Mouse (Mus musculus): ENCODE results near the gene Ccdc148. TPM values are rescaled to one million over a fixed set of nuclear protein-coding genes. Genes with fewer than 3 reads are reported as not detected.
A peak's percentile ranks its signal among the peaks of the same experiment; 100 is the strongest.

Gene Ccdc148
- polyA plus RNA-seq, 1 experiment from 2014 or later: 2.7 TPM

DNA sequence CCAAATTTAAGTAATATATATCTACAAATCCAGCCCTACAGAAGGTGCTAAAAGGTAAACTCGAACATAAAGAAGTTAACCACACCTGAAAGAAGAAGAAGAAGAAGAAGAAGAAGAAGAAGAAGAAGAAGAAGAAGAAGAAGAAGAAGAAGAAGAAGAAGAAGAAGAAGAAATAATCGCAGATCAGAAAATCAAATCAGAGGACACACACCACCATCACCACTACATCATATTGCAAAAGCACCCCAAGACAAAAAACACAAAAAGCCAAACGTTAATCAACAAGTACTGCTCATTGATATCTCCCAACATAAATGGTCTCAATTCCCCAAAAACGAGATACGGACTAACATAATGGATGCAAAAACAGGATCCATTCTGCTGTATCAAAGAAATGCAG is 301.3 kb downstream of the Ccdc148 start, which contains the start of gene Gm11099:
TSS of gene Gm11099 (plus strand) at position 301 of the 400 bp plus-strand sequence.
- H3K27ac ChIP-seq (replicated peaks; ENCODE audit: low read depth, low read length): no peak within 1 kb of the TSS
- DNase-seq (no peak), ATAC-seq (ENCODE audit: low FRiP score, low TSS enrichment) (no peak)
- H3K4me2 ChIP-seq (ENCODE audit: low read length): no peak within 1 kb of the TSS
- no peak within 1 kb of the TSS for H3K9ac ChIP-seq (replicated peaks; ENCODE audit: low read length)
- WGBS: 89% methylated on average over 5 of the region's 5 CpGs
- no peak within 1 kb of the TSS for H3K4me3 ChIP-seq (replicated peaks; ENCODE audit: low read depth, low read length)
- no peaks in the 10 kb centered on the region for H3K9me3 ChIP-seq (ENCODE audit: control insufficient read depth, low read length)
- no peaks in the 10 kb centered on the region for H3K27me3 ChIP-seq (ENCODE audit: control insufficient read depth, insufficient read depth, low read length)
- H3K4me1 ChIP-seq (ENCODE audit: control insufficient read depth, insufficient read depth, low read length): no peaks in the 10 kb centered on the region
- no peaks in the 10 kb centered on the region for H3K36me3 ChIP-seq (ENCODE audit: control insufficient read depth, insufficient read depth, low read length)

DNA sequence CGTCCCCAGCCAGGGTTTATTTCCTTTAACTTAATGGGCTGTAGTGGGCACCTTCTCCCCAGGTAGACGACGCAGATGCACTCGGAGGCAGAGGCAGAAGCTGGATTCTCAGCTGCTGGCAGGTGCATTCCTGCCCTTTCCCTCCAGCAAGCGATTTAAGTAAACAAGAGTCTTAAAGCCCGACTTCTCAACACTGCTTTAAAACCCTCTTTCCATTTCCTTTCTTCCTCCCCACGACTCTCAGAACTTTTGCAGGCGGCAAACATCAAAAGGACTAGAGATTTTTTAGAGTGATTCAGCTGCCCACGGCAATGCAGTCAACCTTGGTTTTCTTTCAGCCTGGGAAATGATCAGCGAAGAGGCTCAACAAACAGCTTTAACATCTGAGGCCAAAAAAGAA is 316.0 kb downstream of the Ccdc148 start:
- Histone ChIP-seq H3K27ac (replicated peaks; ENCODE audit: low read depth, low read length) (no peak overlapping the region), H3K4me2 (ENCODE audit: low read length) (no peak overlapping the region), H3K36me3 (ENCODE audit: control insufficient read depth, insufficient read depth, low read length) (no peaks in the 10 kb centered on the region), H3K9me3 (ENCODE audit: control insufficient read depth, low read length) (0 out of 2 replicates have a peak, but pooled peaks cover 4% of the 10 kb centered on the region), H3K4me3 (replicated peaks; ENCODE audit: low read depth, low read length) (no peak overlapping the region), H3K4me1 (ENCODE audit: control insufficient read depth, insufficient read depth, low read length) (no peaks in the 10 kb centered on the region), H3K27me3 (ENCODE audit: control insufficient read depth, insufficient read depth, low read length) (no peaks in the 10 kb centered on the region), H3K9ac (replicated peaks; ENCODE audit: low read length) (no peak overlapping the region)
- DNase-seq (peak; percentile 60), ATAC-seq (ENCODE audit: low FRiP score, low TSS enrichment) (no peak)
- WGBS: 25% methylated on average over 10 of the region's 10 CpGs

DNA sequence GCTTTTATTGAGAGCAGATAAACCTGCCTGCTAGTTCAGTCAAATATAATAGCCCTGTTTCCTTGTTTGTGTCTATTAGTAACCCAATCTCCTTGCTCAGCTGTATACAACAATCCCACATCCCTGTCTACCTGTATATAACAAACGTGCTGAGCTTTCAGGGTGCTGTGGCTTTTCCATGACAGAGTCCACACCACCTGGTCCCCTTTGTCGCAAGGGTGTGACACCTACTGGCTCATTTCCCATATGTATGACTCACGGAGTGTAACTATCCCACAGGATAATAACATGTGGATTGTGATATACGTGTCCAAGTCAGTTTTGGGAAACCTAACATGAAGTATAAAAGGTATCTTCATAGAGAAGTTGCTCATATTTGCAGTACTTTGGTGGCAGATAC is 318.0 kb downstream of the Ccdc148 start:
- 94% methylated on average over 4 of the region's 4 CpGs for WGBS
- 0 out of 2 replicates have a peak, but pooled peaks cover 4% of the 10 kb centered on the region for H3K9me3 ChIP-seq (ENCODE audit: control insufficient read depth, low read length)
- H3K4me1 ChIP-seq (ENCODE audit: control insufficient read depth, insufficient read depth, low read length): no peaks in the 10 kb centered on the region
- no peak overlapping the region for H3K4me2 ChIP-seq (ENCODE audit: low read length)
- H3K36me3 ChIP-seq (ENCODE audit: control insufficient read depth, insufficient read depth, low read length): no peaks in the 10 kb centered on the region
- H3K27me3 ChIP-seq (ENCODE audit: control insufficient read depth, insufficient read depth, low read length): no peaks in the 10 kb centered on the region
- ATAC-seq (ENCODE audit: low FRiP score, low TSS enrichment): no peak
- DNase-seq: no peak
- no peak overlapping the region for H3K4me3 ChIP-seq (replicated peaks; ENCODE audit: low read depth, low read length)
- no peak overlapping the region for H3K27ac ChIP-seq (replicated peaks; ENCODE audit: low read depth, low read length)
- H3K9ac ChIP-seq (replicated peaks; ENCODE audit: low read length): no peak overlapping the region

DNA sequence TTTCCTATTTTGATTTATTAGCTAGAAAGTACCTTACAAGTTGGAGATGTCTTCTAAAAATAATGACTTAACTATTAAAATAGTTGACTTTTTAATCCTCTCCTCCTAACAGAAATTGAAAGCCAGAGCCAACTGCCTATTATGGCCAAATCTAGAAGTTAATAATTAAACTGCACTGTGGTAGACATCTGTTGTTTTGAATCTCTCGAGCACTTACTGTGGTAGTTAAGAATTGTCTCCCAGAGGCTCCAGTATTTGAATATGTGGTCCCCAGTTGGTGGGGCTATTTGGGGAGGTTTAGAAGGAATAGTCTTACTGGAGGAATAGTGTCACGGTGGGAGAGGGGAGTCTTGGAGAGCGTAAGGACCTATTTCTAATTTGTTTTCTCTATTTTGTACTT is 319.5 kb downstream of the Ccdc148 start:
- DNase-seq (no peak), ATAC-seq (ENCODE audit: low FRiP score, low TSS enrichment) (no peak)
- no peaks in the 10 kb centered on the region for H3K27me3 ChIP-seq (ENCODE audit: control insufficient read depth, insufficient read depth, low read length)
- H3K4me1 ChIP-seq (ENCODE audit: control insufficient read depth, insufficient read depth, low read length): no peaks in the 10 kb centered on the region
- 86% methylated on average over 3 of the region's 3 CpGs for WGBS
- no peak overlapping the region for H3K4me3 ChIP-seq (replicated peaks; ENCODE audit: low read depth, low read length)
- 0 out of 2 replicates have a peak, but pooled peaks cover 4% of the 10 kb centered on the region for H3K9me3 ChIP-seq (ENCODE audit: control insufficient read depth, low read length)
- H3K9ac ChIP-seq (replicated peaks; ENCODE audit: low read length): no peak overlapping the region
- no peak overlapping the region for H3K27ac ChIP-seq (replicated peaks; ENCODE audit: low read depth, low read length)
- H3K36me3 ChIP-seq (ENCODE audit: control insufficient read depth, insufficient read depth, low read length): no peaks in the 10 kb centered on the region
- H3K4me2 ChIP-seq (ENCODE audit: low read length): no peak overlapping the region

DNA sequence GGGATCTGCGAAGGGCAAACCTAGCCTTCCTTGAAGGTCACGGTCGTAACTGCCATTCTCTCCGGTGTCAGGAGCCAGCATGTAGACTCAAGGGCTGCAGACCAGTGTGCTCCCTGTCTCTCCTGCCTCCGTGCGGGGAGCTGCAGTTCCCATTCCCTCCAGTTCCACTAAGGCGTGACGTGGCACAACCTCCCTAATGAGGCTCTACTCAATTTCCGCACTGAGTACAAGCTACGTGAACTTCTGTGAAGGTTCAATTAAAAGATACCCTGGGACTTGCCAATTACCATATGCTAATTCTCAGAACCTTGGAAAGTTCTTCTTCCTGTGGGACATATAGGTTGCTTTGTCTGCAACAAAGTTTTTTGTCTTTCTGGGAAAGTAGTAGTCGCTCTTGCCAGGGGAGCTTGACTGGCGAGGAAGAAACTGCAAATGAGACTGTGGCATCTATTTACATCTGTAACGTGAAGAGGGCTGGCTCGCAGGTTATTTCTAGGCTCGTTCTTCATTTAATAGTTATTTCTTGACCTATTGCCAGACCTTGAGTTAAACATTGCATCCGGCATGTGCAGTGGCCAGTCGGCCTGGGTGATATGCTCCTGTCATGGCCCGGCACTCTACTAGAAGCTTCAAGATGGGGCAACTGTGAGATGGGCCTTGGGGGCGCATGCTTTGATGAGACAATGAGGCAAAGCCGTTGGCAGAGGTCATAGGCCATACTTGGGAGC is 328.1 kb downstream of the Ccdc148 start:
- Histone ChIP-seq H3K27ac (replicated peaks; ENCODE audit: low read depth, low read length) (no peak overlapping the region), H3K36me3 (ENCODE audit: control insufficient read depth, insufficient read depth, low read length) (no peaks in the 10 kb centered on the region), H3K4me2 (ENCODE audit: low read length) (no peak overlapping the region), H3K9me3 (ENCODE audit: control insufficient read depth, low read length) (no peaks in the 10 kb centered on the region), H3K4me1 (ENCODE audit: control insufficient read depth, insufficient read depth, low read length) (no peaks in the 10 kb centered on the region), H3K27me3 (ENCODE audit: control insufficient read depth, insufficient read depth, low read length) (no peaks in the 10 kb centered on the region), H3K4me3 (replicated peaks; ENCODE audit: low read depth, low read length) (no peak overlapping the region), H3K9ac (replicated peaks; ENCODE audit: low read length) (no peak overlapping the region)
- WGBS: 92% methylated on average over 20 of the region's 20 CpGs
- ATAC-seq (ENCODE audit: low FRiP score, low TSS enrichment) (no peak), DNase-seq (no peak)

DNA sequence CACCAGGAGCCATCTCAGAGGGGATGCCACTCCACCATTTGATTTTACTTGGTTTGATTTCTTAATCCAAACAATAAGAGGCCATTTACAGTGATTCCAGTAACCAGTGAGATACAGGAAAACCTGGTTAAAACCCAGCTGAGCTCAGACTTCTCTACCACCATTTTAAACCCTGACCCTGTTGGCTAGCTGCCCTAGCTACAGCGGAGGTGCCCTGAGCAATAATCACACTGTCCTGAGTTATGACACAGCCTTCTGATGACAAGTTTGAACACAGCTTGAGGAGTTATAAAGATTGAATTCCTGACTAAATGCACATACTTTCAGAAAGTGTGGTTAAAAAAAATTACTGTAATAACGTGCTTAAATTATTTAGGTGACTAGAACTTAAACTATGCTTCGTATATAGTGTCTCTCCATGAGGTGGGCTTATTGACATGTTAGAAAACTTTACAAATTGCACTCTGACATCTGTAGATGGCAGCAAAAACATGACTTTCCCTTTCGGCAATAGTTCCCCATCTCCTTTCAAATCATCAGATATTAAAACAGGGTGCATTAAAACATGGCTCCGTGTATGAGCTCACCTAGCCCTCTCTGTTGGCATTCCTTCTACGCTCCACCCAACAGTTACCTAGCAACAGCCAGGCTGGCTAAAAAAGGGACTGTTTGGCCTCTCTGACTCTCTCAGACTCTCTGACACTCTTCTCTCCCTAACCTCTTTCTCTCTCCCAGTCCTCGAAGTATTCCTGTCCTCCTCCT is 330.3 kb downstream of the Ccdc148 start:
- no peak overlapping the region for H3K4me3 ChIP-seq (replicated peaks; ENCODE audit: low read depth, low read length)
- no peak overlapping the region for H3K4me2 ChIP-seq (ENCODE audit: low read length)
- WGBS: 58% methylated on average over 7 of the region's 7 CpGs
- no peaks in the 10 kb centered on the region for H3K27me3 ChIP-seq (ENCODE audit: control insufficient read depth, insufficient read depth, low read length)
- DNase-seq: peak; percentile 57
- no peak overlapping the region for H3K27ac ChIP-seq (replicated peaks; ENCODE audit: low read depth, low read length)
- no peaks in the 10 kb centered on the region for H3K36me3 ChIP-seq (ENCODE audit: control insufficient read depth, insufficient read depth, low read length)
- no peak overlapping the region for H3K9ac ChIP-seq (replicated peaks; ENCODE audit: low read length)
- H3K4me1 ChIP-seq (ENCODE audit: control insufficient read depth, insufficient read depth, low read length): no peaks in the 10 kb centered on the region
- H3K9me3 ChIP-seq (ENCODE audit: control insufficient read depth, low read length): no peaks in the 10 kb centered on the region
- no peak for ATAC-seq (ENCODE audit: low FRiP score, low TSS enrichment)

GRCm38 (mm10) chr2:58828910-58829600 is 331.4 kb downstream of the Ccdc148 start:
- Histone ChIP-seq H3K27ac (replicated peaks; ENCODE audit: low read depth, low read length) (no peak overlapping the region), H3K9me3 (ENCODE audit: control insufficient read depth, low read length) (no peaks in the 10 kb centered on the region), H3K4me1 (ENCODE audit: control insufficient read depth, insufficient read depth, low read length) (no peaks in the 10 kb centered on the region), H3K36me3 (ENCODE audit: control insufficient read depth, insufficient read depth, low read length) (no peaks in the 10 kb centered on the region), H3K4me2 (ENCODE audit: low read length) (no peak overlapping the region), H3K4me3 (replicated peaks; ENCODE audit: low read depth, low read length) (no peak overlapping the region), H3K27me3 (ENCODE audit: control insufficient read depth, insufficient read depth, low read length) (no peaks in the 10 kb centered on the region), H3K9ac (replicated peaks; ENCODE audit: low read length) (no peak overlapping the region)
- ATAC-seq (ENCODE audit: low FRiP score, low TSS enrichment) (no peak), DNase-seq (no peak)
- 79% methylated on average over 3 of the region's 3 CpGs for WGBS

DNA sequence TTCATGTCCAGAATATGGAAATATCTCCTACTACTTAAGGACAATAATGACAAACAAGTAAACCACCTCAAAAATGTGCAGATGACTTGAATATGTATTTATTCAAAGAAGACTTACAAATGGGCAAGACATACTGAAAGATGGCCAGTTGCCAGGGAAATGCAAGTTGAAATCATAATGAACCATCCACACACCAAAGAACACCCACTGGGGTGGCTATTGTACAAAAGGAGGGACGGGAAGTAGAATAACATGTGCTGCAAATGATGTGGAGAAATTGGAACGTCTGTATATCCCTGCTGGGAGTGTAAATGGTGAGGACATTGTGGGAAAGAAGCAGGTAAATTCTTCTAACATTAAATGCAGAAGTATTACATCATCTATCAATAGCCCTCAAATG is 347.5 kb downstream of the Ccdc148 start:
- Histone ChIP-seq H3K9ac (replicated peaks; ENCODE audit: low read length) (no peak overlapping the region), H3K4me3 (replicated peaks; ENCODE audit: low read depth, low read length) (no peak overlapping the region), H3K4me2 (ENCODE audit: low read length) (no peak overlapping the region), H3K27me3 (ENCODE audit: control insufficient read depth, insufficient read depth, low read length) (no peaks in the 10 kb centered on the region), H3K4me1 (ENCODE audit: control insufficient read depth, insufficient read depth, low read length) (0 out of 2 replicates have a peak, but pooled peaks cover 6% of the 10 kb centered on the region), H3K36me3 (ENCODE audit: control insufficient read depth, insufficient read depth, low read length) (no peaks in the 10 kb centered on the region), H3K27ac (replicated peaks; ENCODE audit: low read depth, low read length) (no peak overlapping the region), H3K9me3 (ENCODE audit: control insufficient read depth, low read length) (no peaks in the 10 kb centered on the region)
- WGBS: 29% methylated on average over 2 of the region's 2 CpGs
- peak; percentile 50 for DNase-seq
- ATAC-seq (ENCODE audit: low FRiP score, low TSS enrichment): no peak

Data from midbrain, embryonic 14.5 days (tissue).